Mouse (Mus musculus) neural tube, embryonic 14.5 days (tissue): Measurements from ENCODE around the gene Rps6kb1. TPM values are rescaled to one million over a fixed set of nuclear protein-coding genes. Genes with fewer than 3 reads are reported as not detected.
"Not testable (repeated sequence)": the region's sequence is repeated elsewhere in the genome, so short reads cannot be mapped to it uniquely, and the experiment has no call there.

ENCODE experiments used
- ATAC-seq: fragments of 200-750 bp; cut with Nextera tagmentation; 2 replicates; pipeline ENCODE4 v1.8.0; 2017; ENCODE audit warnings: low read depth, mild to moderate bottlenecking, moderate TSS enrichment, moderate library complexity
- H3K27ac ChIP-seq: fragments of 300-500 bp; sonication (generic); 2 replicates; pipeline ENCODE4 v1.5.1; 2014; ENCODE audit warnings: low read depth, mild to moderate bottlenecking, control low read depth, low read length, moderate library complexity, mixed read lengths
- H3K27me3 ChIP-seq: fragments of 300-500 bp; sonication (generic); 2 replicates; pipeline ENCODE4 v1.6.1; 2014; ENCODE audit warnings: low read length; ENCODE audit not compliant: control insufficient read depth, insufficient read depth
- H3K36me3 ChIP-seq: fragments of 300-500 bp; sonication (generic); 2 replicates; pipeline ENCODE4 v1.6.1; 2014; ENCODE audit warnings: low read length, mixed read lengths; ENCODE audit not compliant: control insufficient read depth, insufficient read depth
- H3K4me1 ChIP-seq: fragments of 300-500 bp; sonication (generic); 2 replicates; pipeline ENCODE4 v1.6.1; 2014; ENCODE audit warnings: low read length; ENCODE audit not compliant: control insufficient read depth, insufficient read depth
- H3K4me2 ChIP-seq: fragments of 300-500 bp; sonication (generic); 2 replicates; pipeline ENCODE4 v1.6.1; 2014; ENCODE audit warnings: mild to moderate bottlenecking, low read depth, low read length, control low read depth
- H3K4me3 ChIP-seq: fragments of 300-500 bp; sonication (generic); 2 replicates; pipeline ENCODE4 v1.5.1; 2014; ENCODE audit warnings: low read depth, low read length, control low read depth, mixed read lengths
- H3K9ac ChIP-seq: fragments of 300-500 bp; sonication (generic); replicated peaks from 2 replicates; pipeline ENCODE4 v1.6.1; 2014; ENCODE audit warnings: low read depth, mild to moderate bottlenecking, control low read depth, low read length, mixed read lengths
- H3K9me3 ChIP-seq: fragments of 300-500 bp; sonication (generic); 2 replicates; pipeline ENCODE4 v1.6.1; 2016; ENCODE audit warnings: low read length; ENCODE audit not compliant: control insufficient read depth
- WGBS: fragments of 180-500 bp; shearing (Covaris S2); extraction: QIAGEN DNeasy Blood & Tissue Kit; methylation state at CpG from one replicate; pipeline ENCODE4 v1.1.7; 2014; 5-methylcytosine and 5-hydroxymethylcytosine counted together
- polyA plus RNA-seq: library from polyadenylated mRNA; unstranded; fragments of >200 nt; fragmentation: Nextera tagmentation; extraction: Ambion mirVana; gene quantifications from 2 replicates; pipeline ENCODE4 v1.2.1, GENCODE M21; 2014

Rps6kb1 gene
- polyA plus RNA-seq, 1 experiment from 2014 or later: 47.2 TPM

GRCm38 (mm10) chr11:86533302-86533701, 11.3 kb downstream of the Rps6kb1 start:
- H3K4me3 ChIP-seq, H3K9ac ChIP-seq, ATAC-seq, H3K27ac ChIP-seq, H3K27me3 ChIP-seq, H3K4me2 ChIP-seq, H3K4me1 ChIP-seq, H3K9me3 ChIP-seq: not testable (repeated sequence)
- 94% methylated on average over 6 of the region's 6 CpGs for WGBS
- H3K36me3 ChIP-seq: peaks cover 32% of the 10 kb centered on the region

GRCm38 (mm10) chr11:86532834-86533233, 11.8 kb downstream of the Rps6kb1 start:
- ATAC-seq: no peak
- WGBS: 72% methylated on average over 1 of the region's 1 CpGs
- peaks cover 33% of the 10 kb centered on the region for H3K36me3 ChIP-seq
- no peak overlapping the region for H3K4me2 ChIP-seq
- no peak overlapping the region for H3K4me3 ChIP-seq
- no peaks in the 10 kb centered on the region for H3K27me3 ChIP-seq
- H3K27ac ChIP-seq: no peak overlapping the region
- no peaks in the 10 kb centered on the region for H3K4me1 ChIP-seq
- no peaks in the 10 kb centered on the region for H3K9me3 ChIP-seq
- H3K9ac ChIP-seq: no peak overlapping the region

GRCm38 (mm10) chr11:86527528-86527927, 17.1 kb downstream of the Rps6kb1 start:
- Histone ChIP-seq H3K4me2 (no peak overlapping the region), H3K36me3 (peaks cover 40% of the 10 kb centered on the region), H3K9me3 (no peaks in the 10 kb centered on the region), H3K27ac (no peak overlapping the region), H3K9ac (no peak overlapping the region), H3K4me3 (no peak overlapping the region), H3K27me3 (no peaks in the 10 kb centered on the region), H3K4me1 (no peaks in the 10 kb centered on the region)
- 96% methylated on average over 4 of the region's 4 CpGs for WGBS
- ATAC-seq: no peak

GRCm38 (mm10) chr11:86519751-86520150, 24.9 kb downstream of the Rps6kb1 start:
- Histone ChIP-seq H3K9me3 (no peaks in the 10 kb centered on the region), H3K4me3 (no peak overlapping the region), H3K27ac (no peak overlapping the region), H3K27me3 (no peaks in the 10 kb centered on the region), H3K9ac (no peak overlapping the region), H3K4me1 (no peaks in the 10 kb centered on the region), H3K36me3 (peaks cover 43% of the 10 kb centered on the region), H3K4me2 (no peak overlapping the region)
- no peak for ATAC-seq
- WGBS: 86% methylated on average over 7 of the region's 7 CpGs

GRCm38 (mm10) chr11:86517229-86517628, 27.4 kb downstream of the Rps6kb1 start:
- Histone ChIP-seq H3K9me3 (no peaks in the 10 kb centered on the region), H3K4me1 (no peaks in the 10 kb centered on the region), H3K9ac (no peak overlapping the region), H3K27ac (no peak overlapping the region), H3K27me3 (no peaks in the 10 kb centered on the region), H3K36me3 (peaks cover 44% of the 10 kb centered on the region), H3K4me2 (no peak overlapping the region), H3K4me3 (no peak overlapping the region)
- no peak for ATAC-seq
- WGBS: 90% methylated on average over 3 of the region's 3 CpGs

- no peak overlapping the region for H3K4me3 ChIP-seq
- peaks cover 49% of the 10 kb centered on the region for H3K36me3 ChIP-seq
- H3K27ac ChIP-seq: no peak overlapping the region
- no peaks in the 10 kb centered on the region for H3K27me3 ChIP-seq
- no peak overlapping the region for H3K4me2 ChIP-seq
- no peak overlapping the region for H3K9ac ChIP-seq
- ATAC-seq: no peak
- WGBS: 79% methylated on average over 3 of the region's 3 CpGs
- no peaks in the 10 kb centered on the region for H3K4me1 ChIP-seq
- no peaks in the 10 kb centered on the region for H3K9me3 ChIP-seq
Observed at GRCm38 (mm10) chr11:86516620-86517019, 28.0 kb downstream of the Rps6kb1 start.

GRCm38 (mm10) chr11:86507991-86508390, 36.6 kb downstream of the Rps6kb1 start:
- Histone ChIP-seq H3K9me3 (no peaks in the 10 kb centered on the region), H3K9ac (no peak overlapping the region), H3K4me2 (no peak overlapping the region), H3K36me3 (peaks cover 47% of the 10 kb centered on the region), H3K4me1 (no peaks in the 10 kb centered on the region), H3K4me3 (no peak overlapping the region), H3K27ac (no peak overlapping the region), H3K27me3 (no peaks in the 10 kb centered on the region)
- no peak for ATAC-seq
- 96% methylated on average over 2 of the region's 2 CpGs for WGBS

- Histone ChIP-seq H3K36me3 (peaks cover 49% of the 10 kb centered on the region), H3K27ac (no peak overlapping the region), H3K4me1 (no peaks in the 10 kb centered on the region), H3K4me3 (no peak overlapping the region), H3K27me3 (no peaks in the 10 kb centered on the region), H3K9me3 (no peaks in the 10 kb centered on the region), H3K9ac (no peak overlapping the region), H3K4me2 (no peak overlapping the region)
- ATAC-seq: no peak
- WGBS: 95% methylated on average over 2 of the region's 2 CpGs
Observed at GRCm38 (mm10) chr11:86507334-86507733, 37.3 kb downstream of the Rps6kb1 start.

GRCm38 (mm10) chr11:86503121-86503520, 41.5 kb downstream of the Rps6kb1 start:
- H3K4me3 ChIP-seq: no peak overlapping the region
- H3K27ac ChIP-seq: no peak overlapping the region
- H3K9me3 ChIP-seq: no peaks in the 10 kb centered on the region
- no peak for ATAC-seq
- WGBS: 97% methylated on average over 2 of the region's 2 CpGs
- no peaks in the 10 kb centered on the region for H3K27me3 ChIP-seq
- no peak overlapping the region for H3K4me2 ChIP-seq
- H3K4me1 ChIP-seq: no peaks in the 10 kb centered on the region
- H3K9ac ChIP-seq: no peak overlapping the region
- H3K36me3 ChIP-seq: peaks cover 22% of the 10 kb centered on the region

GRCm38 (mm10) chr11:86500795-86501194, 43.8 kb downstream of the Rps6kb1 start:
- Histone ChIP-seq H3K4me1 (no peaks in the 10 kb centered on the region), H3K27me3 (no peaks in the 10 kb centered on the region), H3K9me3 (no peaks in the 10 kb centered on the region), H3K4me3 (no peak overlapping the region), H3K27ac (no peak overlapping the region), H3K9ac (no peak overlapping the region), H3K4me2 (no peak overlapping the region), H3K36me3 (peaks cover 20% of the 10 kb centered on the region)
- no peak for ATAC-seq
- 57% methylated on average over 1 of the region's 1 CpGs for WGBS
